Mouse (Mus musculus) lung, postnatal 14 days (tissue): ENCODE measurements around the gene Dclk2.

Experiments used
- DNase-seq: peaks from one replicate; pipeline ENCODE4 v3.0.0; 2021

The Dclk2 gene

DNA sequence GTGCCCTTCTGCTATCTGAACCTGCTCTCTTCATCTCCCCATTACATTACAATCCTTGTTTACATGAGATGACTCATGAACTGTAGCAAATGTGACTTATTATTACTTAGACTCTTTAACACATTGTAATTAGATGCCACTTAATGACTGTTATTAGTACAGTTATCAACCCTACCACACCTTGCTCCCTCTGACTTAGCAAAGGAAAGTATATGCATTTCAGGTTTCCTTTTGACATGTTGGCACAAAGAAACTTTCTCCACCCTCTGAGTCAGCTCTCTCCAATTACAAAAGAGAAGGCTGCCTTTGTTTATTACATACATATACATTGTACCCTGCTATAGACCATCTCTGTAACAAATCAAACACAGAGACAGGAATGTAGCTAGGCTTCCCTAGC lies 33.1 kb downstream of the Dclk2 start:
- DNase-seq: no peak

DNA sequence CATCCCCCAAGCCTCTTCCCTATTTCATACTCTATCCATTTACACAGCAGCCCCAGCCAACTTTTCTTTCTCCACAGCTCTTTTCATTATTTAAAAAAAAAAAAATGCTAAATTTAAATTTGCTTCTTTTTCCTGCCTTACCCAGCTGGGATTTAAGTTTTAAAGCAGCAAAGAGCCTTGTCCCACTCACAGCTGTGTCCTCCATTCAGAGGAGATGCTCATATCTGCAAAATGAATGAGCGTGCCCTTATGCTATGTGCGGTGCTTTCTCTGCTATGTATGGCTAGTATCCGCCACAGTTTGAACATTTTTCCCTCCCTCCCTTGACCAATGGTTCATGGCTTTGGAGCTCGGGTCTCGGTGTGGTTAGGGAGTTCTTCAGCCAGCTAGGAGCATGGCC lies 35.5 kb downstream of the Dclk2 start:
- DNase-seq: no peak

DNA sequence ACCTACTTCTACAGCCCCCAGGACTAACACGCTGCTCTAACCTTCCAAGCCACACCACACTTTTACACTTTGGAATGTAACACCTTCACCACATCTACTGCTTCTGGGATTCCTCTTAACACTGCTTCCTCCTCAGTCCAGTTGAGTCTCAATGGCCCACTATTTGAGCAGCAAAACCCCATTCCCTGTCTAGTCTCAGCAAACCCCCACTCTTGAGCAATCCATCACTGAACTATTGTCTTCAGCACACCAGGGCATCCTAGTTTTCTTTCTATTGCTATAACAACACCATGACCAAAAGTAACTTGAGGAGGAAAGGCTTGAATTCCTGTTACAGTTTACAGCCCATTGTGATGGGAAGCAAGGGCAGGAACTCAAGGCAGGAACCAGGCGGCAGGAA lies 36.2 kb downstream of the Dclk2 start:
- DNase-seq: no peak

DNA sequence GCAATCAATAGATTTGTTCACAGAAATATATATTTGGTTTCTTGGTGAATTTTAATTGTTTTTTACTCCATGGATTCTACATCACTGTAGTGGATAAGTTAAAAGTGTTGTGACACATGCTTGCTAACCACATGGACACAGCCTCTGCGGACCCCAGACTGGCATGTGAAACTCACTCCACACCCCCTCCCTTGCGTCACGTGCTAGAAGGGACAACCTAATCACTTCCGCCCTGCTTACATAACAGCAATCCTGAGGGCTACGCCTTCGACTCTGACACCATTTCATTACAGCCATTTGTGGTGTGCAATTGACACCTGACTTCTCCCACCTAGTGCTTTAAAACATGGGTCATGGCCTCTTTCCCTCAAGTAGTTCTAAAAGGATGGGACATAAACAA lies 36.7 kb downstream of the Dclk2 start:
- no peak for DNase-seq

DNA sequence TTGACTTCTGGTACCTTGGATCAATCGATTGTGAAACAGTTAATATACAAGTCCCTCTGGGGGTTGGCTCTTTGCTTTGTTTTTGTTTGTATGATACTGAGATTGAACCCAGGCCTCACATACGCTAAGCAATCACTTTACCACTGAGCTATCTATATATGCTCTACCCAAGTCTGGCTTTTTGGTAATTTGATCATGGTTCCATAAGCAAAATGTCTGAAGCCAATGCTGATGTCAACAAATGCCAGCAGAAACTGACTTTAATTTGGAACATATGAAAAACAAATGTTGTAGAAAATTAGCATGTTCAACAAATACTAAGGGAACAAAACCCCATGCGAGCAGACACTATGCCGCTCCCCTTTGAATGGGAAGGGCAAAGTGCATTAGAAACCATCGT lies 44.7 kb downstream of the Dclk2 start:
- DNase-seq: no peak

DNA sequence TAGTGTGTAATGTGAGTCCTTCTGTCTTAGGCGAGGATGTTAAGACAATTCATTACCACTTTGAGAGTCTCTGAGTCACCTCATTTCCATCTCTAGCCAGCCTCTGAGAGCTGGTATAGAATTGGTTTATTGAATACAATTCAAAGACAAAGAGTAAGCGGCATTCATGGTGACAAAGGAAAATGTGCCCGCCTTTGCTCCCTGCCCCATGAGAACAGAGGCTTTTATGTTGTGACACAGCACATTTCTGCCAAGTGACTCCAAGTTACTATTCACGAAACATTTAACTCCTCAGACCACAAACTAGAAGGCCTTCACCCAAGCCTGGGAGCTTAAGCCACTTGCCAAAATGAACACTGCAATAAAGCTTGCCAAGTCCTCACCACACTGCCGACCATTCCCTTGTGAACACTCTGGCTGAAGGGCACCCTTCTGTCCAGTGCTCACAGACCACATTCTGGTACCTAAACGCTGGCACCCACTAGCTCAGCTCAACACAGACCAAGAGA lies 47.5 kb downstream of the Dclk2 start:
- no peak for DNase-seq

DNA sequence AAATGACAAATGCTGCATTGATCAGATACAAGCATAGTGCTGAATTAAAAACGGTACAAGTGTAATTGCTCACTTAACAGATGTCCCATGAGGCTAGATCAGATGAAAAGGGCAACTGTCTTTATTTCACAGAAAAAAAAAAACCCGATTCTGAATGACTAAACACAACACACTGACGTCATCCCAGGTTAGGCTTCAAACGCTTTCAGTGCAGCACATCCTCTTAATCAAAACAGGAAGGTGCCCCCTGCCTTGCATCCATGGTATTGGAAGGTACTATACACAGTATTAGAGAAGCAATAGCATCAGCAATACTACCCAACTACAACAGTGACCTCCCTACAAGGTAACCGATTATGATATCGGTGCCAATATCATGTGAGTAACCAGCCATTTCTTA lies 49.7 kb downstream of the Dclk2 start:
- no peak for DNase-seq

DNA sequence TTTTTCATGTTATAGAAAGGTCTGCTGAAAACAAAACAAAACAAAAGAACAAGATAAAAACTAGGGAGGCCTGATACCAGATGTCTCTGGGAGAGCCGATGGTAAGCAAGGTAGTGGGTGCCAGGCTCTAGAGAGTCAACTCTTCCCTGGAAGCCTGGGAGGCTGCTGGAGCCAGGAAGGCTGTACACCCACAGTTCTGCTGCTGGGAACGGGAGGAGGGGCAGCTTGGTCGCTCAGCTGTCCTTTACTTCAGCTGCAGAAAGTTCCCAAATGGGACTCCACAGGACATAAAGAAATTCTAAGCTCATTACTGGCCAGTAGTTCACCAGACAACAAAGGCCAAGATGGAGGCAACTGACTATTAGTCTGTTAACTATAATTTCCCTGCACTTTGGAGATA lies 50.2 kb downstream of the Dclk2 start:
- DNase-seq: no peak

DNA sequence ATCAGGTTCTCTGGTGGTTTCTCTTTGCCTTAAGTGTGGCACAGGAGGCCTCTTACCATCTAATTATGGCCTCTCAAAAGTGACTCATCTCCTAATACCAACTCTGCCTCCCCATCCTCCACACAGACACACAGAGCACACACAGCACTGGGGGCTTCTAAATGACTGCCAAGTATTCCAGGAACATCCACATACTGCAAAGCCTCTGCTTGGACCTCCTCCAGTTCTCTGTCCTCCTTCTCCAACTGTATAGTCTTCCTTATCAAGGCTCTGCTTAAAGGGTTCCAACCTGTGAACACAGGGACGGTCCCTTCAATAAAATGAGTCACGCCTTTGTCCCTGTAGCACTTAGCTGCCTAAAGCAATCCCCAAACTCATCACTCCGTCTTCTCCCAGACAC lies 51.9 kb downstream of the Dclk2 start:
- DNase-seq: no peak

DNA sequence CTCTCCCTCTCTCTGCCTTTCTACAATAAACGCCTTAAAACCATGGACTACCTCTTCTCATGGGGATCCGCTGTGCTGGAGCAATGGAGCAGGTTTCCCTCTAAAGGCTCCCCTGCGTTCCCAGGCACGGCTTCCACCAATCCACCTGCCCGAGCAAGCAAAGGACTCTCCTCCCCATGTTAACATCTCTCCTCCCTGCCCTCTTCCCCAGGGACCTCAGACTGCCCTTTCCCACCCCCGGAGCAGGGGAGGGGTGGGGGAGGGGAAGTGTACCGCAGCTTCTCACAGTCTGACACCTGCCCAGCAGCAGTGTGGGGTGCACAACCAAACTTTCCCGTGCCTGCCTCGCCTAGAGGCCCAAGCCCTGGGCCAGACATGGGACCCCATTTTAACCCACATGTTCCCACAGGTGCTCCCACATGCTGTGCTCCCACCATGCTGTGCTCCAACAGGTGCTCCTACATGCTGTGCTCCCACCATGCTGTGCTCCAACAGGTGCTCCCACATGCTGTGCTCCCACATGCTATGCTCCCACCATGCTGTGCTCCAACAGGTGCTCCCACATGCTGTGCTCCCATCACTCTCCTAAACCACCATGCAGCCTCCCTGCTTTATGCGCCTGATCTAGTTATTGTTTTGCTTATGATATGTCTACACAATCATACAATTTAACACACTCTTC lies 57.2 kb downstream of the Dclk2 start:
- no peak for DNase-seq

DNA sequence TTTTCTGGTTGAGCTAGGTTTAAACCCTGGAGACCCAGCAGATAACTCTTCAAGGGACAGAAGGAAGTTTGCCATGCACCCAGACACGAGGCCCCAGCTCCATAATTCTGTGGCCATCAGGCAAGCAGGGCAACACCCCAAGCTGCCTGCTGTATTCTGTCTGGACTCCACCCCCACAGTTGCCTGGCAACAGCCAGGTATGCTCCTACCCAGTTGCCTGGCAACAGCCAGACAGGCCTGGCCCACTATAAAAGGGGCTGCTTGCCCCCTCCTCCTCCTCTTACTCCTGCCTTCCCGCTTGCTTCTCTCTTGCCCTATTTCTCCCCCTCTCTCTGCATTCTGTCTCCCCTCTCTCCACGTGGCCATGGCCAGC lies 57.7 kb downstream of the Dclk2 start:
- no peak for DNase-seq

DNA sequence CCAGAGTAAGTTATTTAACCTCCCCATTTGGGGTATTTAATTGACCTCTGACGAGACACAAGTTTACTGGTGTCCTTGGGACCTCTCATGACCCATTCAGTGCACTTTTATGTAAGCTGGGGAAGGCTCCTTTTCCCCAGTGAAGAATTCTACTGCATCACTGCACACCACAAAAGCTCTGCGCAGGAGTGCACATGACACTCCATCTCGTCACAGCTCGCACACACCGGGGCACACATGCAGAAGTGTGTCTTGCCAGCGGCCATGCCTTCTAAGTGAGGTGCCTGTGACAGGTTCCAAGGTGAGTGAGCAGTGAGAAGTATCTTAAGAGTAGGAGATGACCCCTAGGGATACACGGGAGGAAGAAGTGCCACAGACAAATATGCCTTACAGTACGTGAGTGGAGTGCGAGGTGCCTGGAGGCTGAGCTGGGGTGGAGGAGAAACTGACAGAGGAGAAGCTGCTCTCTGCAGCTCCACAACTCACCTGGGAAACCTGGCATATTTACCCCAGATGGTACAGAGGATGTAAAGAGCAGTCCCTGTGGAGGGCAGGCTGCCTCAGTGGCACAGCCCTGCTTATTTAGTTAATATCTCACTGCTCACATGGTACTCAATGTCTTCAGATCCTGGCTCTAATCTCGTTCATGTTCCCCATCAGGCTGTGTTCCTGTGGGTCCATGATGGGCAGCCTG lies 58.3 kb downstream of the Dclk2 start:
- no peak for DNase-seq

DNA sequence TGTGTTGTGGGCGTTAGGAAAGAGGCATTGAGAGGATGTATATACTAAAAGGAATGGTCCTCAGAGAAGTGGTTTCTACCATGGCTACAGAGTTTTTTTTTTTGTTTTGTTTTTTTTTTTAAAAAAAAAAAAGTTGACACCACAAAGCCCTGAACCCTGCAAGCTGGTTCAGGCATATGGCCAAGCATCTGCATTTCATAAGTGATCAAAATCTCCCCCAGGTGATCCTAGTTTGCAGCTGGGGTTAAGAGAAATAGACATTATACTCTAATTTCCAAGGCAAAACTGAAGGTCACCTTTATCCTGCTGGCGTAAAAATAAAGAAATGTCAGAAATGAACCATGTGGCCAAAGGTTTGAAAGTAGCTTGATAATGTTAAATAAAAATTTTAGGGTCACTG lies 60.9 kb downstream of the Dclk2 start:
- no peak for DNase-seq

DNA sequence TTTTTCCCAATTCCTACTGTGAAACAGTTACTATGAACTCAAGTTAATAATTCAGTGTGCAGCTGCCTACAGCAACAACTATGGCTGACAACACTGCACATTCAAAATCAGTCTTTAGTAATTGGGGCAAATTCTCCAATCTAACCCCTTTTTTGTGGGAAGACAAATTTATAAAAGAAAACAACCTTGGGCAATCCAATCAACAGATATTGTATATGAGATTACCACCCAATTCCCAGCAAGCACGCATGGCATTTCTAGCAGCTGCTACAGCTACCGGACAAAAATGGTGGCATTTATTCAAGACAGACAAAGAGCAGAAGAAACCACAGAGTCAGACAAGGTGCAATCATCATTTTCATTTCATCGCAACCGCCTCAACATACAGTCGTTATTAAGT lies 62.0 kb downstream of the Dclk2 start:
- DNase-seq: no peak

DNA sequence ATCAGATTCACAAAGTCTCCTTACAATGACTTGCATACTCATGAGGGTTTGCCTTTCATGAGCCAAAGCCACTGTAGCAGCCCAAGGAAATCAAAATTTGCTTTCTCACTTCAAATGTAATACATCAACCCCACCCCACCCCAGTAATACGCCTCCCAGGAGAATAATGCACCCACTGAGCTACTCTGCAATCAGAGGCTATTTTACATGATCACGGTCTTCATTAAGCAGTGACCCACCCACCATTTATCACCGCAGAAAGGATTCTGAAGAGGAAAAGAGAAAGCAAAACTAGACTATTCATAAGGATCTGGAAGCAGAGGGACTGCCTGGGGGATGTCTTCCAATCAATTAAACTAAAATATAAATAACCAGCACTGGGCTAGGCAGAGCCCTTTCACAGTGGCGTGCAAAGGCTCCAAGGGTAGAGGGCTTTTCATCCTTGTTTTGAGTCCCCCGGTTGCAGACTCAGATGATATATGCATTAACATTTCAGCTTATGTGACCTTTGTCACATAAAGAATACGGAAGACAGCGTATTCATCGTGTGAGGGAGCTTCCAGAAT lies 62.7 kb downstream of the Dclk2 start:
- DNase-seq: no peak

DNA sequence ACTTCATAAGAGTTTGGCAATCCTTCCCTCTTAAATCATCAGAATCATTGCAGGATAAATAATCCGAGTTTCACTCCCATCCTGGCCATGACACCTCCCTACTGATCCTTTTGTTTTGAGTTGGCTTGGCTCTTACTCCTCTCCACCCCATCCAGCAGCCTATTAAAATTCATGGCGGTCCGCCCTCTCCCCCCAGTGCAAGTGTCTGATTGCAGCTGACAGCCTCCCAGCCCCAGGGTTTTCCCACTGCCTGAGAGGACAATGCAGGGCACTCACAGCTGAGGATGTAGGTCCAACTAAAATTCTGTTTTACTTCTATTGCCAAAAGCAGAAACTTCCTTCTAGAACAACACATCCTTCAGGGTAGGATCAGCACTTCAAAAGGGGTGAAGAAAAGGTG lies 67.8 kb downstream of the Dclk2 start:
- DNase-seq: no peak

DNA sequence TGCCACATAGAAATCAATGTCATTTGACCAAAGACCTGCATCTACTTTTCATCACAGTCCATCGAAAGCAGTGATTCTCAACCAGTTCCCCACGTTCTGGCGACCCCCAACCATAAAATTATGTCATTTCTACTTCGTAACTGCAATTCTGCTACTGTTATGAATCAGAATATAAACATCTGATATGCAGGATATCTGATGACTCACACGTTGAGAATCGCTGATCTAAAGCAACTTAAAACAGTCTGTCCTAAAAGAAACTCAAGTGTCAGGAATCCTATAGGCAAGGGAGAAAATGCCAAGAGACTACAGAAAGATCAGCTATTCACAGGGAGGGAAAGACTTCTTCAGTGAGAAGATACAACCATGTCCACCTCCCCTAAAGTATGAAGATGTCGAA lies 69.5 kb downstream of the Dclk2 start:
- DNase-seq: no peak

DNA sequence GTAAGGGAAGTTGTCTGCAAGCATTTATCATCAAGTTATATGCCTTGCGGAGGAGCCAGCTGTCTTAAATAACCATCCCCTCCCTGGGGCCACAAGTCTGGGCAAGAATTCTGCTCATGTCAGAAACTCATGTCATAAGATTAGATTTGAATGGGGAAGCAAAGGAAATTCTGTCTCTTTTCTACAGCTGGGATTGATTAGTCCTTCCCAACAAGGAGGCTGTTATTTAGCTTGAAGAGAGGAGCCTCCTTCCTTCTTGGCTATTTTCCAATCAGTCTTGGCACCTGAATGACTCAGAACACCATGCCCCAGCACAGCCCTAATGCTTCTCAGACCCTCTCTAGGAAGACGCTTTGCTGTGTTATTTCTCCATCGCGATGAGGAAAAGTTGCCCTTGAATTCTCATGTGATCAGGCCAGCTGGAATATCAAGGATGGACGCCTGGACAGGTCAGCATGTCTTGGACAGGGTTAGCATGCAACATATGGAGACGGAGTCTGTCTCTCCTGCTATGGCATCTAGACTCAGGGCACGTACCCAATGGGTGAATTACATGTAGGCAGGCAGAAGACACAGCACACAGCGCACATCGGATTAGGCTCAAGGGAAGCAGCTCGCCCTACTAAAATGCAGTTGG lies 70.1 kb downstream of the Dclk2 start:
- DNase-seq: no peak

DNA sequence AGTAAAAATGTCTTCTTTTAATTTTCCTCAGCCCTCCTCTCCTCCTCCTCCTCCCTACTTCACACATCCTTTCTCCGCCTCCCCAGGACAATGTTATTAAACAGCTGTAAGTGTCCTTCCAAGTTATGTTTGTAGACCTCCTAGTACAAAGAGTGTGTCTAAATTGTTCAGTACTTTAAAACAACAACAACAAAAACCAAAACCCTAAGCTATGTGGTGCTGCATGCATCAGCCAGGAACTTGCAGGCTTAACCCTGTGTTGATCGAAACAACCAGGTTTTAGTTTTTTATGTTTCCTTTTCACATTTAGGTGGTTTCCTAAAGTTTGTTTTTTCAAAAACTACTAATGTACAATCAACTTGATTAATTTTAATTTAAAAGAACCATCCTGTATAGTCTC lies 71.3 kb downstream of the Dclk2 start:
- DNase-seq: no peak

DNA sequence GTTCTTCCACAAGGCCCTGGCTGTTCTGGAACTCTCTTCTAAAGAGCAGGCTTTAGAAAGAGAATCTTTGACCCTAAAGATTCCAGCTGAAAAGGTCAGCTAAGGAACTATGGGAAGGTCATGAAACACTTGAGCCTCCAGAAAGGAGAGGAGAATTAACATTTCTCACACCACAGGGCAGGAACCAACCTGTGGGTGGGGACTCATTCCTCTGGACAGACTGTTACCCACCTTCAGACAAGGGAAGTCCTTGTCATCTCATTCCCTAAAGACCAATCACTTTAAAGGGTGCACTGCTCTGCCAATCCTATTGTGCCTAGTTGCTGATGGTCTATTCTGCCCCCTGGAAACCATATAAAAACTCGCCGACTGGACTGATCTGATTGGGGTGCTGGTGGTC lies 73.1 kb downstream of the Dclk2 start:
- no peak for DNase-seq

DNA sequence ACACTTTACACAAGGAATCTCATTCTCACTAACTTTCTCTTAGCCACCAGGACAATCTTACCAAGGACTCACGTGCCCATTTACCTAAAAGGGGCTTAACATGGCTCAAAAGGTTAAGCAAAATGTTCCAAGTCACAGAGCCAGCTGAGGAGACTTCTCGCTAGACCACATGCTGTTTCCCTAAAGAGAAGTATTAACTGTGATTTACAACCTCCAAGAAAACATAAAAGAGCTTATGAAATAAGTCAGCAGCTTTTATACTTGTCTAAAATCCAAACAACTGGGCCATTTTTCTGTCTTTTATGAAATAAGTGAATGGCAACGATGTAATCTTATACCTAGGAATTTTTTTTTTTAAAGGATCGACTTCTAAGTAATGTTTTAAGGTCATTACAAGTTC lies 74.6 kb downstream of the Dclk2 start:
- no peak for DNase-seq

DNA sequence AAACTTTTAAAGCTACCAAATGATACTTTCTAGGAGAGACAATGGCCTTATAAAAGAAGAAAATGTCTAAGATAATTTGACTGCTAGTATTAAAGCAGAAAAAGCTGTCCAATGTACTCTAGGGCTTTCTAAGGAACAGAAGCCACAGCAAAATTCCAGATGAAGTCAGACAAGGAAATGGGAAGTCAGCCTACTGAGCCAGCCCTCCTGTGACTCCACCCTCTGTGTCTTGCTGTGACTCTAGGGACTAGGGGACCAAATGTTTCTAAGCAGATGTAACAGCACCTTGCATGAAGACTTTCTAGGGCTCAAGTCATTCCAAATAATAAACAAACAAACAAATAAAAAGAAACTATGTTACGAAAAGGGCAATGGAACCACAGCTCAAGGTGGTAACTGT lies 75.1 kb downstream of the Dclk2 start:
- DNase-seq: no peak

DNA sequence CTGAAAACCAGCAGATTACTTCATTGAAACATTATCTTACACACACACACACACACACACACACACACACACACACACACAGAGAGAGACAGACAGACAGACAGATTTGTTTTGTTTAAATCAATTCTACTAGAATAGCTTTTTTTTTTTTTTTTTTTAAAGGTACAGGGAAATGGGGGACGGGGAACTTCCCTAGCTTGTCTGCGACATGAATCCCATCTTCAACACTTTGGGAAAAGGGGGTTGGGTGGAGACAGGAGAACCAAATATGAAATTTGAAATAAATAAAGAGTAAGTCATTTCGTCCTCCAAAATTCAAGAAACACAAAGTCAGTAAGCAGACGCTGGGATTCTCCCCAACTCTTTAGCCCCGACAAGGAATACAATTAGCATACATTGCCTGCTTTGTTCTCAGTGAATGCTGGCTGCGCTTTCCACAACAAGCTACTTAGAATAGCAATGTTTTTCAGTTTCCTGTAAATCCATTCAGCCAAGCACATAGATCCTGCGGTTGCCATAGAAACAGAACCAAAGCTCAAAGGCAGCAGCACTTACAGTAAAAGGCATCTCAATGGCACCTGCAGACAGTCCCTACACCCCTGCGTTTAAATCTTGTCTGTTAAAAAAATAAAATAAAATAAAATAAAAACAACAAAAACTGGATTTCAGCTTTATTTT lies 75.7 kb downstream of the Dclk2 start:
- no peak for DNase-seq

DNA sequence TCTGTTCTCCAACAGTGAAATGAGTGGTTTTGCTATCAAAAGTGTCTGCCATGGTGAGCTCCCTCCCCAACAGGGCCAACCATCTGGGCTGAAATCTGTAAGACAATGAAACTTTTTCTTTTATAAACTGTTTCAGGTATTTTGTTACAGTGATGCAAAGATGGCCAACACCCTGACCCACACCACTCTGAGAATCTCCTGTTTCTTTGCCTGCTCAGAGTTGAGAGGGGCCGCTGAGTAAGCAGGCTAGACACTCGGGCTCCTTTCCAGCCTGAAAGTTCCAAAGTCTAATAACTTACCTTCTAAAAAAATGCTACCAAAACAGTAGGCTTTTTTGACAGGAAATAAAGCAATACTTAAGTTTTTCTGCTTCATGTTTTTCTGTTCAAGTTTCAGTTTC lies 78.2 kb downstream of the Dclk2 start:
- DNase-seq: no peak
